Mouse (Mus musculus) G1E (cell line): ENCODE data around the gene Filip1.

ENCODE experiments used
- CTCF ChIP-seq: IDR thresholded peaks from 2 replicates; pipeline ENCODE4 v1.5.1; 2012; ENCODE audit warnings: low read depth, low read length, inconsistent platforms, mixed read lengths
- POLR2AphosphoS5 ChIP-seq: IDR thresholded peaks from 2 replicates; pipeline ENCODE4 v1.6.1; 2012; ENCODE audit warnings: low read depth, low read length, inconsistent platforms; ENCODE audit not compliant: insufficient replicate concordance
- TAL1 ChIP-seq: conservative IDR thresholded peaks from 2 replicates; pipeline ENCODE4 v1.6.1; 2012; ENCODE audit warnings: low read depth, low read length, inconsistent platforms, mixed read lengths

GRCm38 (mm10) chr9:80052951-80053350 is 40.3 kb upstream of the Filip1 start:
- TF ChIP-seq CTCF = no peak
- TF ChIP-seq TAL1 = no peak
- TF ChIP-seq POLR2AphosphoS5 = no peak
